Mouse (Mus musculus) inflammation-experienced regulatory T-cells, adult 6 months (primary cell): ENCODE measurements around the gene Golga3. TPM values are rescaled to one million over a fixed set of nuclear protein-coding genes. Genes with fewer than 3 reads are reported as not detected.

Experiments used
- ATAC-seq: one replicate; pipeline ENCODE4 v1.8.0; 2017
- polyA plus RNA-seq, 3 experiments: library from polyadenylated mRNA; unstranded; fragments of 100-300 nt; shearing (Covaris generic); gene quantifications; one replicate each; pipeline ENCODE4 v1.2.1; 2017

The Golga3 gene
- polyA plus RNA-seq, 3 experiments from 2014 or later: 18.9 to 22.7 (median 21.9) TPM

GRCm38 (mm10) chr5:110231638-110232037, 55.1 kb downstream of the Golga3 start:
- no peak for ATAC-seq

GRCm38 (mm10) chr5:110232346-110232745, 55.8 kb downstream of the Golga3 start:
- no peak for ATAC-seq

- ATAC-seq: no peak
Observed at GRCm38 (mm10) chr5:110244091-110244490, 67.6 kb downstream of the Golga3 start.

GRCm38 (mm10) chr5:110266941-110267340, 90.4 kb downstream of the Golga3 start:
- ATAC-seq: no peak

- peak; percentile 78 for ATAC-seq
Observed at GRCm38 (mm10) chr5:110269141-110270101, 92.9 kb downstream of the Golga3 start, which contains the start of gene Pgam5. TSS of gene Pgam5 (minus strand) at chr5:110269913.

- no peak for ATAC-seq
Observed at GRCm38 (mm10) chr5:110270242-110270641, 93.7 kb downstream of the Golga3 start.

- ATAC-seq: peak; percentile 48
Observed at GRCm38 (mm10) chr5:110274147-110274546, 97.6 kb downstream of the Golga3 start.

- ATAC-seq: no peak
Observed at GRCm38 (mm10) chr5:110274846-110275245, 98.3 kb downstream of the Golga3 start.

Other genes starting within 250 kb of the Golga3 start
- 10 to 100 TPM; 25.9 to 42.4 (median 29.8) TPM for gene Zfp932, start 180.2 kb upstream of the Golga3 start, polyA plus RNA-seq
- gene Gm17655, start 104.2 kb upstream of the Golga3 start, polyA plus RNA-seq: 1 to 10 TPM; 5.6 to 9.1 (median 8.4) TPM
- gene Gm35315, start 82.3 kb upstream of the Golga3 start, polyA plus RNA-seq: 1 to 10 TPM; 1.2 to 2.9 (median 1.7) TPM
- gene Plcxd1, start 76.7 kb upstream of the Golga3 start, polyA plus RNA-seq: 1 to 10 TPM in 1 of 3 experiments, under 1 TPM in 2; 0.54 to 1.7 (median 0.75) TPM
- gene Gtpbp6, start 68.5 kb upstream of the Golga3 start, polyA plus RNA-seq: 10 to 100 TPM; 12.3 to 15.1 (median 13.5) TPM
- gene Zfp605, start 66.6 kb upstream of the Golga3 start, polyA plus RNA-seq: 1 to 10 TPM; 2.7 to 4.5 (median 4.4) TPM
- 10 to 100 TPM; 33.8 to 56.1 (median 45.1) TPM for gene Chfr, start 40.9 kb upstream of the Golga3 start, polyA plus RNA-seq
- gene Ankle2, start 54.3 kb downstream of the Golga3 start, polyA plus RNA-seq: 10 to 100 TPM; 15.5 to 19.4 (median 16.0) TPM
- 10 to 100 TPM; 20.3 to 32.8 (median 29.9) TPM for gene Pgam5, start 93.2 kb downstream of the Golga3 start, polyA plus RNA-seq
- 1 to 10 TPM; 2.7 to 4.2 (median 3.1) TPM for gene Pxmp2, start 109.5 kb downstream of the Golga3 start, polyA plus RNA-seq
- 10 to 100 TPM in 1 of 3 experiments, 1 to 10 TPM in 2; 4.2 to 16.9 (median 6.5) TPM for gene Pole, start 109.6 kb downstream of the Golga3 start, polyA plus RNA-seq
- gene P2rx2, start 166.5 kb downstream of the Golga3 start, polyA plus RNA-seq: not detected
- under 1 TPM in 1 of 3 experiments, not detected in 2; 0.49 TPM for gene Lrcol1, start 168.0 kb downstream of the Golga3 start, polyA plus RNA-seq